In the genomic region with DNA sequence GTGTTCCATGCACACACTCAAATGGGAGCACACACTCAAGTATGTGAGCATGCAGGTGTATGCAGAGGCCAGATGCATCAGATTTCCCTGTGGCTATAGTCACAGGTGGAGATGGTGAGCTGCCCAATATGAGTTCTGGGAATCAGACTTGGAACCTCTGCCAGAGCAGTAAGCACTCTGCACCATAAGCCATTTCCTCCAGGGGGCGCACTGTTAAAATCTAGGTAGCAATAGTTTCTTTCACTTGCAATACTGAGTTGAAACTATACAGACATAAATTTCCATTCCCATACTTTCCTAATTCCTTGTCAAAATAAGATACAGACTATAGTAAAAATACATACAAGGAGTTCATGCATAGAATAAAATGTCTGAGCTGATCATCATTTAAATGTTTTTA, we compare ENCODE assay signal across 10 mouse cellular contexts.
DNase-seq lines count a peak whose midpoint lies in the region; ATAC-seq lines count a peak whose summit lies in the region.
"Had no signal": no experiment of that assay in that cellular context is flagged by ENCODE, and none has a peak within 500 bp of the region (broad histone marks: within the 10 kb centered on the region; RNA-seq: fewer than 3 reads in every experiment).

No protein-coding gene starts in this region.

- H3K4me1 ChIP-seq in intestine, embryonic 14.5 days (replicated peaks; ENCODE audit: control insufficient read depth, insufficient read depth, low read length), result no peaks in the 10 kb centered on the region
- H3K4me1 ChIP-seq in intestine, embryonic 16.5 days (ENCODE audit: control insufficient read depth, insufficient read depth, low read length), result no peaks in the 10 kb centered on the region
- H3K4me1 ChIP-seq in hindbrain, embryonic 16.5 days (ENCODE audit: control insufficient read depth, insufficient read depth, low read depth, low read length), result no peaks in the 10 kb centered on the region
- H3K4me1 ChIP-seq: limb, embryonic 15.5 days; stomach, embryonic 15.5 days had no signal

- H3K4me2 ChIP-seq in intestine, embryonic 14.5 days (ENCODE audit: low read length), result no peak overlapping the region
- no peak overlapping the region for H3K4me2 ChIP-seq in intestine, embryonic 16.5 days (ENCODE audit: low read depth, low read length)
- H3K4me2 ChIP-seq in hindbrain, embryonic 16.5 days (ENCODE audit: low read length), result no peak overlapping the region
- H3K4me2 ChIP-seq: limb, embryonic 15.5 days; stomach, embryonic 15.5 days had no signal

- peak; percentile 77 for DNase-seq in intestine, embryonic 14.5 days (ENCODE audit: low spot score)
- DNase-seq in 3T3-L1 (ENCODE audit: low read depth, low spot score), result peak; percentile 43
- DNase-seq in CD8-positive naive resting alpha-beta T cell, adult 2 months (ENCODE audit: low read depth in 2 of 2, low spot score in 2 of 2), result peak; percentile 3 to 35
- DNase-seq in c-Kit-positive CD71-positive TER-119-negative erythroid progenitor cells, embryonic 14.5 days (ENCODE audit: low read depth), result peak; percentile 2
- no peak for DNase-seq in ovary, adult 18-20 months (ENCODE audit: low spot score)

- no peaks in the 10 kb centered on the region for H3K9me3 ChIP-seq in intestine, embryonic 14.5 days (ENCODE audit: control insufficient read depth, low read length)
- H3K9me3 ChIP-seq in intestine, embryonic 16.5 days (ENCODE audit: control insufficient read depth, low read length), result no peaks in the 10 kb centered on the region
- H3K9me3 ChIP-seq in hindbrain, embryonic 16.5 days (ENCODE audit: control insufficient read depth, low read length), result no peaks in the 10 kb centered on the region
- H3K9me3 ChIP-seq: limb, embryonic 15.5 days; stomach, embryonic 15.5 days had no signal

- H3K36me3 ChIP-seq in intestine, embryonic 14.5 days (ENCODE audit: control insufficient read depth, insufficient read depth, low read length), result no peaks in the 10 kb centered on the region
- H3K36me3 ChIP-seq in intestine, embryonic 16.5 days (ENCODE audit: control insufficient read depth, insufficient read depth, low read length), result no peaks in the 10 kb centered on the region
- H3K36me3 ChIP-seq in hindbrain, embryonic 16.5 days (ENCODE audit: control insufficient read depth, insufficient read depth, low read length), result no peaks in the 10 kb centered on the region
- H3K36me3 ChIP-seq: limb, embryonic 15.5 days; stomach, embryonic 15.5 days had no signal

- 45% methylated on average over 1 of the region's 1 CpGs for WGBS in intestine, embryonic 14.5 days
- WGBS in intestine, embryonic 16.5 days, result 29% methylated on average over 1 of the region's 1 CpGs
- 37% methylated on average over 1 of the region's 1 CpGs for WGBS in hindbrain, embryonic 16.5 days

- no peak for ATAC-seq in intestine, embryonic 14.5 days (replicated peaks; ENCODE audit: low FRiP score, low TSS enrichment, low read depth)
- ATAC-seq in intestine, embryonic 16.5 days, result no peak
- ATAC-seq in hindbrain, embryonic 16.5 days, result 0 out of 2 replicates have a peak, but pooled peaks have one; percentile 54
- ATAC-seq in megakaryocyte-erythroid progenitor cell, adult 5-6 weeks (replicated peaks; ENCODE audit: low FRiP score, low TSS enrichment, poor library complexity, severe bottlenecking), result 0 out of 2 replicates have a peak, but pooled peaks have one; percentile 55

- H3K4me3 ChIP-seq in intestine, embryonic 14.5 days (ENCODE audit: low read depth, low read length), result no peak overlapping the region
- H3K4me3 ChIP-seq in intestine, embryonic 16.5 days (ENCODE audit: low read length), result no peak overlapping the region
- no peak overlapping the region for H3K4me3 ChIP-seq in hindbrain, embryonic 16.5 days (ENCODE audit: low read length)
- H3K4me3 ChIP-seq: limb, embryonic 15.5 days; stomach, embryonic 15.5 days had no signal

- H3K27me3 ChIP-seq in intestine, embryonic 14.5 days (replicated peaks; ENCODE audit: control insufficient read depth, insufficient read depth, low read length), result no peaks in the 10 kb centered on the region
- H3K27me3 ChIP-seq in intestine, embryonic 16.5 days (replicated peaks; ENCODE audit: control insufficient read depth, insufficient read depth, low read length), result no peaks in the 10 kb centered on the region
- no peaks in the 10 kb centered on the region for H3K27me3 ChIP-seq in hindbrain, embryonic 16.5 days (replicated peaks; ENCODE audit: control insufficient read depth, insufficient read depth, low read length)
- H3K27me3 ChIP-seq: limb, embryonic 15.5 days; stomach, embryonic 15.5 days had no signal

- no peak overlapping the region for H3K27ac ChIP-seq in intestine, embryonic 14.5 days (ENCODE audit: low read depth)
- H3K27ac ChIP-seq in intestine, embryonic 16.5 days (ENCODE audit: low read length), result no peak overlapping the region
- no peak overlapping the region for H3K27ac ChIP-seq in hindbrain, embryonic 16.5 days (ENCODE audit: low read depth, low read length)
- H3K27ac ChIP-seq: limb, embryonic 15.5 days; stomach, embryonic 15.5 days had no signal

- H3K9ac ChIP-seq in intestine, embryonic 14.5 days (ENCODE audit: low read length), result no peak overlapping the region
- no peak overlapping the region for H3K9ac ChIP-seq in intestine, embryonic 16.5 days (ENCODE audit: low read depth, low read length)
- H3K9ac ChIP-seq in hindbrain, embryonic 16.5 days (ENCODE audit: low read depth, low read length), result no peak overlapping the region
- H3K9ac ChIP-seq: limb, embryonic 15.5 days; stomach, embryonic 15.5 days had no signal

Comparison
In these comparisons a context has a peak if more than half of its experiments do, and no peak if none do; other contexts are left out.
1. ATAC-seq: peak in hindbrain, embryonic 16.5 days (single experiment) and megakaryocyte-erythroid progenitor cell, adult 5-6 weeks (single experiment); none in intestine, embryonic 14.5 days (single experiment) and intestine, embryonic 16.5 days (single experiment).